Mouse (Mus musculus): ENCODE data around the gene Fbxw19. TPM values are rescaled to one million over a fixed set of nuclear protein-coding genes. Genes with fewer than 3 reads are reported as not detected.
"Not testable (repeated sequence)": the region's sequence is repeated elsewhere in the genome, so short reads cannot be mapped to it uniquely, and the experiment has no call there.

The Fbxw19 gene
- total RNA-seq (2021) = not detected

GRCm38 (mm10) chr9:109495775-109496174 lies at the start of gene Fbxw19:
TSS of gene Fbxw19 (minus strand) at chr9:109495875.
- intact Hi-C loops (cut with DNase I); DNase-seq (ENCODE audit: extremely low spot score in 1 of 2, low spot score in 2 of 2): not testable (repeated sequence)

- intact Hi-C loops (cut with DNase I) = no loop called here
- DNase-seq (ENCODE audit: extremely low spot score in 1 of 2, low spot score in 2 of 2) = no peak
Observed at GRCm38 (mm10) chr9:109523385-109524064, 27.9 kb upstream of the Fbxw19 start.

- DNase-seq (ENCODE audit: extremely low spot score in 1 of 2, low spot score in 2 of 2) = no peak
Observed at GRCm38 (mm10) chr9:109449040-109449439, 46.6 kb downstream of the Fbxw19 start, which contains the start of gene Fbxw16. TSS of gene Fbxw16 (minus strand) at chr9:109449140.

GRCm38 (mm10) chr9:109432956-109433355 lies 62.7 kb downstream of the Fbxw19 start:
- DNase-seq (ENCODE audit: extremely low spot score in 1 of 2, low spot score in 2 of 2) = no peak

More at GRCm38 (mm10) chr9:109449040-109449439, 46.6 kb downstream of the Fbxw19 start, which contains the start of gene Fbxw16:
- intact Hi-C loops (cut with DNase I) = no loop called here

More at GRCm38 (mm10) chr9:109432956-109433355, 62.7 kb downstream of the Fbxw19 start:
- intact Hi-C loops (cut with DNase I) = loop anchor here (10.0 kb wide), 1 partner anchor 82 kb away; no protein-coding TSS in a partner anchor

Other genes with a start within 250 kb of the Fbxw19 start
- not detected for gene Fbxw14, start 208.2 kb downstream of the Fbxw19 start, total RNA-seq (2021)
- not detected for gene Fbxw28, start 156.2 kb downstream of the Fbxw19 start, total RNA-seq (2021)
- not detected for gene Fbxw22, start 91.6 kb downstream of the Fbxw19 start, total RNA-seq (2021)
- not detected for gene Fbxw16, start 46.7 kb downstream of the Fbxw19 start, total RNA-seq (2021)
- not detected for gene Fbxw15, start 72.4 kb upstream of the Fbxw19 start, total RNA-seq (2021)
- gene Fbxw24, start 130.2 kb upstream of the Fbxw19 start, total RNA-seq (2021) = not detected
- gene Fbxw25, start 168.8 kb upstream of the Fbxw19 start, total RNA-seq (2021) = not detected
- not detected for gene Fbxw18, start 206.8 kb upstream of the Fbxw19 start, total RNA-seq (2021)

Measured in left cerebral cortex, postnatal 10 days (tissue).